In genomic region chr12:36842957-36843356, GRCm38 (mm10) we compare ENCODE assay signal across 24 mouse cellular contexts.
DNase-seq lines count a peak whose midpoint lies in the region; ATAC-seq lines count a peak whose summit lies in the region.
"Had no signal": no experiment of that assay in that cellular context is flagged by ENCODE, and none has a peak within 500 bp of the region (broad histone marks: within the 10 kb centered on the region; RNA-seq: fewer than 3 reads in every experiment).

No protein-coding gene starts in this region.

- WGBS in intestine, embryonic 16.5 days, result 79% methylated on average over 1 of the region's 1 CpGs
- 94% methylated on average over 1 of the region's 1 CpGs for WGBS in intestine, embryonic 15.5 days
- WGBS in liver, embryonic 16.5 days (ENCODE audit: insufficient replicate concordance), result 51% methylated on average over 1 of the region's 1 CpGs

- H3K4me1 ChIP-seq in intestine, embryonic 16.5 days (ENCODE audit: control insufficient read depth, insufficient read depth, low read length), result no peaks in the 10 kb centered on the region
- no peaks in the 10 kb centered on the region for H3K4me1 ChIP-seq in intestine, embryonic 15.5 days (replicated peaks)
- H3K4me1 ChIP-seq in liver, embryonic 16.5 days (ENCODE audit: control insufficient read depth, low read depth, low read length), result no peaks in the 10 kb centered on the region
- H3K4me1 ChIP-seq: embryonic facial prominence, embryonic 12.5 days; embryonic facial prominence, embryonic 15.5 days; forebrain, embryonic 12.5 days; forebrain, embryonic 15.5 days; heart, embryonic 10.5 days; heart, embryonic 13.5 days; hindbrain, embryonic 12.5 days; hindbrain, embryonic 15.5 days had no signal

- H3K4me2 ChIP-seq in intestine, embryonic 16.5 days (ENCODE audit: low read depth, low read length), result no peak overlapping the region
- no peak overlapping the region for H3K4me2 ChIP-seq in intestine, embryonic 15.5 days (replicated peaks)
- H3K4me2 ChIP-seq in liver, embryonic 16.5 days (ENCODE audit: low read depth, low read length), result no peak overlapping the region
- H3K4me2 ChIP-seq: embryonic facial prominence, embryonic 12.5 days; embryonic facial prominence, embryonic 15.5 days; forebrain, embryonic 12.5 days; forebrain, embryonic 15.5 days; heart, embryonic 13.5 days; hindbrain, embryonic 12.5 days; hindbrain, embryonic 15.5 days had no signal

- no peak overlapping the region for H3K9ac ChIP-seq in intestine, embryonic 16.5 days (ENCODE audit: low read depth, low read length)
- no peak overlapping the region for H3K9ac ChIP-seq in intestine, embryonic 15.5 days
- no peak overlapping the region for H3K9ac ChIP-seq in liver, embryonic 16.5 days (ENCODE audit: low read depth, low read length)
- H3K9ac ChIP-seq: embryonic facial prominence, embryonic 12.5 days; embryonic facial prominence, embryonic 15.5 days; forebrain, embryonic 12.5 days; forebrain, embryonic 15.5 days; heart, embryonic 13.5 days; hindbrain, embryonic 12.5 days; hindbrain, embryonic 15.5 days had no signal

- no peaks in the 10 kb centered on the region for H3K9me3 ChIP-seq in intestine, embryonic 16.5 days (ENCODE audit: control insufficient read depth, low read length)
- H3K9me3 ChIP-seq in intestine, embryonic 15.5 days, result no peaks in the 10 kb centered on the region
- H3K9me3 ChIP-seq in liver, embryonic 16.5 days (replicated peaks; ENCODE audit: control insufficient read depth, low read length), result no peaks in the 10 kb centered on the region
- H3K9me3 ChIP-seq: embryonic facial prominence, embryonic 12.5 days; embryonic facial prominence, embryonic 15.5 days; forebrain, embryonic 12.5 days; forebrain, embryonic 15.5 days; heart, embryonic 10.5 days; heart, embryonic 13.5 days; hindbrain, embryonic 12.5 days; hindbrain, embryonic 15.5 days had no signal

- H3K36me3 ChIP-seq in intestine, embryonic 16.5 days (ENCODE audit: control insufficient read depth, insufficient read depth, low read length), result no peaks in the 10 kb centered on the region
- no peaks in the 10 kb centered on the region for H3K36me3 ChIP-seq in intestine, embryonic 15.5 days
- H3K36me3 ChIP-seq in liver, embryonic 16.5 days (ENCODE audit: control insufficient read depth, insufficient read depth), result no peaks in the 10 kb centered on the region
- H3K36me3 ChIP-seq: embryonic facial prominence, embryonic 12.5 days; embryonic facial prominence, embryonic 15.5 days; forebrain, embryonic 12.5 days; forebrain, embryonic 15.5 days; heart, embryonic 10.5 days; heart, embryonic 13.5 days; hindbrain, embryonic 12.5 days; hindbrain, embryonic 15.5 days had no signal

- ATAC-seq in intestine, embryonic 16.5 days, result 0 out of 2 replicates have a peak, but pooled peaks have one; percentile 36
- no peak for ATAC-seq in intestine, embryonic 15.5 days
- ATAC-seq in liver, embryonic 16.5 days (ENCODE audit: low read depth), result peak; percentile 27; the same call in 1 of the 2 replicates
- peak; percentile 70 for ATAC-seq in megakaryocyte-erythroid progenitor cell, adult 5-6 weeks (replicated peaks; ENCODE audit: low FRiP score, low TSS enrichment, poor library complexity, severe bottlenecking)
- ATAC-seq: activated CD4-positive, CD25-positive, alpha-beta regulatory T cell, adult 4 months; forebrain, embryonic 15.5 days had no signal

- H3K4me3 ChIP-seq in intestine, embryonic 16.5 days (ENCODE audit: low read length), result no peak overlapping the region
- H3K4me3 ChIP-seq in intestine, embryonic 15.5 days (replicated peaks), result no peak overlapping the region
- no peak overlapping the region for H3K4me3 ChIP-seq in liver, embryonic 16.5 days (ENCODE audit: low read depth, low read length)
- H3K4me3 ChIP-seq: embryonic facial prominence, embryonic 12.5 days; embryonic facial prominence, embryonic 15.5 days; erythroblast, embryonic 14.5 days; forebrain, embryonic 12.5 days; forebrain, embryonic 15.5 days; heart, adult 2 months; heart, embryonic 10.5 days; heart, embryonic 13.5 days; hindbrain, embryonic 12.5 days; hindbrain, embryonic 15.5 days had no signal

- H3K27me3 ChIP-seq in intestine, embryonic 16.5 days (replicated peaks; ENCODE audit: control insufficient read depth, insufficient read depth, low read length), result no peaks in the 10 kb centered on the region
- H3K27me3 ChIP-seq in intestine, embryonic 15.5 days (replicated peaks), result no peaks in the 10 kb centered on the region
- no peaks in the 10 kb centered on the region for H3K27me3 ChIP-seq in liver, embryonic 16.5 days (ENCODE audit: control insufficient read depth, insufficient read depth, low read depth, low read length)
- H3K27me3 ChIP-seq: embryonic facial prominence, embryonic 12.5 days; embryonic facial prominence, embryonic 15.5 days; forebrain, embryonic 12.5 days; forebrain, embryonic 15.5 days; heart, embryonic 13.5 days; hindbrain, embryonic 12.5 days; hindbrain, embryonic 15.5 days had no signal

- no peak for DNase-seq in liver
- no peak for DNase-seq in layer of hippocampus, postnatal 25 days (ENCODE audit: extremely low spot score in 1 of 2, low spot score in 1 of 2)
- DNase-seq: adrenal gland, adult 8-10 months; adrenal gland, postnatal 25 days; cerebellum, adult 11-12 months; cerebellum, adult 8-10 months; cerebellum, postnatal 14 days; gastrocnemius, postnatal 25 days; heart, adult 2 months; heart, postnatal 14 days had no signal

- no peak overlapping the region for H3K27ac ChIP-seq in intestine, embryonic 16.5 days (ENCODE audit: low read length)
- no peak overlapping the region for H3K27ac ChIP-seq in intestine, embryonic 15.5 days
- H3K27ac ChIP-seq in liver, embryonic 16.5 days (ENCODE audit: low read length), result no peak overlapping the region
- H3K27ac ChIP-seq: embryonic facial prominence, embryonic 12.5 days; embryonic facial prominence, embryonic 15.5 days; forebrain, embryonic 12.5 days; forebrain, embryonic 15.5 days; heart, adult 2 months; heart, embryonic 10.5 days; heart, embryonic 13.5 days; hindbrain, embryonic 12.5 days; hindbrain, embryonic 15.5 days had no signal
